Mouse (Mus musculus) right cerebral cortex, postnatal 14 days (tissue): ENCODE measurements around the gene Kif22.

Experiments
- DNase-seq: peaks from one replicate; pipeline ENCODE4 v3.0.0; 2022

Gene Kif22

GRCm38 (mm10) chr7:127030172-127030571 lies 12.1 kb downstream of the Kif22 start:
- DNase-seq, result no peak

GRCm38 (mm10) chr7:127027885-127028284 lies 14.4 kb downstream of the Kif22 start:
- DNase-seq, result no peak

- peak; percentile 99 for DNase-seq
Observed at GRCm38 (mm10) chr7:127026984-127027726, 15.1 kb downstream of the Kif22 start, which contains the start of gene Maz. Maz (minus strand) TSS chr7:127027037.

GRCm38 (mm10) chr7:127026616-127026983 lies 15.7 kb downstream of the Kif22 start:
- no peak for DNase-seq

GRCm38 (mm10) chr7:127026161-127026600 lies 16.1 kb downstream of the Kif22 start:
- DNase-seq, result peak; percentile 54

- DNase-seq, result peak; percentile 53
Observed at GRCm38 (mm10) chr7:127025556-127026160, 16.6 kb downstream of the Kif22 start.

GRCm38 (mm10) chr7:127024755-127025555 lies 17.3 kb downstream of the Kif22 start:
- peak; percentile 74 for DNase-seq

- no peak for DNase-seq
Observed at GRCm38 (mm10) chr7:127023896-127024690, 18.2 kb downstream of the Kif22 start.

- no peak for DNase-seq
Observed at GRCm38 (mm10) chr7:127023272-127023691, 19.0 kb downstream of the Kif22 start.

GRCm38 (mm10) chr7:127022528-127023271 lies 19.6 kb downstream of the Kif22 start:
- no peak for DNase-seq

- no peak for DNase-seq
Observed at GRCm38 (mm10) chr7:127021563-127022527, 20.4 kb downstream of the Kif22 start.

GRCm38 (mm10) chr7:127020901-127021562 lies 21.2 kb downstream of the Kif22 start, which contains the start of the genes Gm42742 and Prrt2:
Gm42742 (minus strand) TSS chr7:127021097.
Prrt2 (minus strand) TSS chr7:127021211.
- peak; percentile 75 for DNase-seq

- no peak for DNase-seq
Observed at GRCm38 (mm10) chr7:127020491-127020890, 21.8 kb downstream of the Kif22 start.

GRCm38 (mm10) chr7:127020031-127020430 lies 22.2 kb downstream of the Kif22 start:
- no peak for DNase-seq

GRCm38 (mm10) chr7:127019306-127019960 lies 22.8 kb downstream of the Kif22 start:
- no peak for DNase-seq

- DNase-seq, result no peak
Observed at GRCm38 (mm10) chr7:127018416-127019305, 23.6 kb downstream of the Kif22 start.

GRCm38 (mm10) chr7:127017950-127018345 lies 24.3 kb downstream of the Kif22 start:
- DNase-seq, result no peak
